Mouse (Mus musculus): ENCODE results near the gene Senp5.

- TF ChIP-seq CTCF (IDR thresholded peaks at IDR 0.05; ENCODE audit: low read depth, low read length), result no peak
- TF ChIP-seq POLR2A (IDR thresholded peaks at IDR 0.05; ENCODE audit: borderline replicate concordance, low read depth, low read length), result no peak
These were observed 67.8 kb downstream of the Senp5 start for GRCm38 (mm10) chr16:31935091-31935979.
